Mouse (Mus musculus) layer of hippocampus, adult 18-20 months (tissue): ENCODE results near the gene Itgb5. TPM values are rescaled to one million over a fixed set of nuclear protein-coding genes. Genes with fewer than 3 reads are reported as not detected.
A peak's percentile ranks its signal among the peaks of the same experiment; 100 is the strongest.

Experiments used
- DNase-seq, 2 experiments: peaks; one replicate each; pipeline ENCODE4 v3.0.0; 2022; ENCODE audit warnings: low spot score in 2 of 2
- total RNA-seq, 2 experiments: library from RNA; stranded (reverse); gene quantifications; 2 replicates each; pipeline ENCODE4 v1.2.3; 2021

Gene Itgb5
- total RNA-seq, 2 experiments from 2014 or later = 46.6 to 48.4 TPM

- DNase-seq = no peak
These were observed 150.4 kb downstream of the Itgb5 start for GRCm38 (mm10) chr16:33979855-33980254.

- DNase-seq = no peak
These were observed 154.2 kb downstream of the Itgb5 start for GRCm38 (mm10) chr16:33983712-33984111.

GRCm38 (mm10) chr16:33985372-33985771, 155.9 kb downstream of the Itgb5 start:
- DNase-seq = no peak

GRCm38 (mm10) chr16:33986993-33987392, 157.5 kb downstream of the Itgb5 start:
- no peak for DNase-seq

GRCm38 (mm10) chr16:33988358-33989012, 159.0 kb downstream of the Itgb5 start:
- peak in 1 of 2 experiments; percentile 66 for DNase-seq

GRCm38 (mm10) chr16:33989106-33989505, 159.6 kb downstream of the Itgb5 start:
- DNase-seq = no peak

- no peak for DNase-seq
These were observed 161.2 kb downstream of the Itgb5 start for GRCm38 (mm10) chr16:33990712-33991111.

- DNase-seq = no peak
These were observed 164.9 kb downstream of the Itgb5 start for GRCm38 (mm10) chr16:33994321-33994720.

- DNase-seq = no peak
These were observed 166.0 kb downstream of the Itgb5 start for GRCm38 (mm10) chr16:33995496-33995895.

- DNase-seq = peak in 1 of 2 experiments; percentile 67
These were observed 166.6 kb downstream of the Itgb5 start for GRCm38 (mm10) chr16:33996030-33996429.

GRCm38 (mm10) chr16:33998011-33998410, 168.5 kb downstream of the Itgb5 start:
- DNase-seq = no peak

Other genes starting within 250 kb of the Itgb5 start
- 10 to 100 TPM; 21.1 to 21.4 TPM for gene Heg1, start 145.3 kb upstream of the Itgb5 start, total RNA-seq
- not detected for gene Muc13, start 35.6 kb upstream of the Itgb5 start, total RNA-seq
- gene Umps, start 137.4 kb downstream of the Itgb5 start, total RNA-seq = 10 to 100 TPM; 18.0 to 18.1 TPM